29 mouse cellular contexts compared by ENCODE assay signal in the genomic region with DNA sequence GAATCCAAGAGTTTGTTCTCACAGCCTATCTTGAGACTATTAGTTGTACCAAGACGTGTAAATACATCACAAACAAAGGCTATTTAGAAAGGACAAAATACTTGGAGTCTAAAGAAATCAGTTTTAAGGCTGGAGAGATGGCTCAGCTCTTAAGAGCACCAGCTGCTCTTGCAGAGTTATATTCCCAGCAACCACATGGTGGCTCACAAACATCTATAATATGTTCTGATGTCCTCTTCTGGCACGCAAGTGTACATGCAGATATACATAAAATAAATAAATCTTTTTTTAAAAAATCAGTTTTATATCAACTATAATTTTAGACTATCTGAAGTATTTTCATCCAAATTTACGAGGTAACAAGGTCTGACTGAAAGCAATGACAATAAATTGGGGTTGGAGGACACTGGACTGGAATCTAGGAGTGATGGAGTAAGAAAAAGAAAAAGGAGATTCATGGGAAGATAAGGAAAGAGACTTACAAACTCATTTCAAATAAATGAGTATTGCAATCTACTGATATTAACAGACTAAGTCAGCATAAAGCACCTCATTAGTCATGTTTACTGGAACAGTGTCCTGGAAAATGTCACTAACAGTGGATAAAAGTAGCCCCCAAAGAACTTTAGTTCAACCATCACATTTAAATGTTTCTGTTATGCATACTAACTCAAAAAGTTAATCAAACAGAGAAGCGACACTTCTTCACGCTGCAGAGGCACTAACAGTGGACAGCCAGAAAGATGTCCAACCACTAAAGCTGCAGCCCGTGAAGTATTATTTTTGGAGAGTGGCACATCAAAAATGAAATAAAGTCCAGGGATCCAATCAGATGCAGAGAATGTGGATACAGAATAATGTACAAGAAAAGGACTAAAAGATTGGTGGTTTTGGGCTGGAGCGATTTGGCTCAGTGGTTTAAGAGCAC. TPM values are rescaled to one million over a fixed set of nuclear protein-coding genes. Genes with fewer than 3 reads are reported as not detected.
DNase-seq lines count a peak whose midpoint lies in the region; ATAC-seq and TF ChIP-seq lines count a peak whose summit lies in the region.
"Had no signal": no experiment of that assay in that cellular context is flagged by ENCODE, and none has a peak within 500 bp of the region (broad histone marks: within the 10 kb centered on the region; RNA-seq: fewer than 3 reads in every experiment).

No protein-coding gene starts in this region.

- no peak overlapping the region for H3K4me2 ChIP-seq in lung, postnatal 0 days (replicated peaks; ENCODE audit: low read depth, low read length)
- H3K4me2 ChIP-seq in stomach, postnatal 0 days (replicated peaks; ENCODE audit: low read depth): no peak overlapping the region
- H3K4me2 ChIP-seq: forebrain, embryonic 15.5 days; heart, embryonic 13.5 days; hindbrain, embryonic 14.5 days; liver, embryonic 15.5 days; midbrain, embryonic 13.5 days; neural tube, embryonic 15.5 days; stomach, embryonic 15.5 days had no signal

- intact Hi-C loops in heart, adult 2 months (cut with DNase I): no loop called here
- intact Hi-C loops in left cerebral cortex, adult 2 months (cut with DNase I): no loop called here
- intact Hi-C loops in left cerebral cortex, postnatal 4 days (cut with DNase I): no loop called here

- no peaks in the 10 kb centered on the region for H3K9me3 ChIP-seq in lung, postnatal 0 days (ENCODE audit: low read length)
- H3K9me3 ChIP-seq in stomach, postnatal 0 days (ENCODE audit: control insufficient read depth, low read length): no peaks in the 10 kb centered on the region
- H3K9me3 ChIP-seq: forebrain, embryonic 15.5 days; heart, embryonic 13.5 days; liver, embryonic 15.5 days; midbrain, embryonic 13.5 days; neural tube, embryonic 15.5 days; stomach, embryonic 15.5 days had no signal

- H3K4me3 ChIP-seq in heart, adult 2 months: no peak overlapping the region
- H3K4me3 ChIP-seq in left cerebral cortex, adult 2 months: no peak overlapping the region
- no peak overlapping the region for H3K4me3 ChIP-seq in lung, postnatal 0 days (ENCODE audit: low read depth, low read length)
- H3K4me3 ChIP-seq in stomach, postnatal 0 days (ENCODE audit: low read depth, low read length): no peak overlapping the region
- H3K4me3 ChIP-seq: forebrain, embryonic 15.5 days; gastrocnemius, adult 2 months; heart, embryonic 13.5 days; liver, embryonic 15.5 days; midbrain, embryonic 13.5 days; neural tube, embryonic 15.5 days; stomach, embryonic 15.5 days had no signal

- ATAC-seq in lung, postnatal 0 days: peak; percentile 54
- no peak for ATAC-seq in stomach, postnatal 0 days (ENCODE audit: low FRiP score, low TSS enrichment)
- ATAC-seq: CD4-positive, CD25-positive, alpha-beta regulatory T cell, adult 4 months; forebrain, embryonic 15.5 days; midbrain, embryonic 13.5 days had no signal

- 81% methylated on average over 7 of the region's 7 CpGs for WGBS in heart, adult 2 months
- 62% methylated on average over 7 of the region's 7 CpGs for WGBS in lung, postnatal 0 days
- WGBS in stomach, postnatal 0 days: 69% methylated on average over 7 of the region's 7 CpGs

- no peaks in the 10 kb centered on the region for H3K27me3 ChIP-seq in heart, adult 2 months (ENCODE audit: control insufficient read depth, insufficient read depth, low read length)
- no peaks in the 10 kb centered on the region for H3K27me3 ChIP-seq in lung, postnatal 0 days (replicated peaks; ENCODE audit: insufficient read depth, low read length)
- H3K27me3 ChIP-seq in stomach, postnatal 0 days (ENCODE audit: control insufficient read depth, insufficient read depth, low read length): no peaks in the 10 kb centered on the region
- H3K27me3 ChIP-seq: forebrain, embryonic 15.5 days; heart, embryonic 13.5 days; liver, embryonic 15.5 days; midbrain, embryonic 13.5 days; neural tube, embryonic 15.5 days; stomach, embryonic 15.5 days had no signal

- peaks cover 4% of the 10 kb centered on the region for H3K79me2 ChIP-seq in heart, adult 2 months (replicated peaks; ENCODE audit: control insufficient read depth, insufficient read depth, low read length)

- peaks cover 7% of the 10 kb centered on the region for H3K36me3 ChIP-seq in heart, adult 2 months (ENCODE audit: control insufficient read depth, insufficient read depth, low read length)
- 0 out of 2 replicates have a peak, but pooled peaks cover 4% of the 10 kb centered on the region for H3K36me3 ChIP-seq in lung, postnatal 0 days (ENCODE audit: insufficient read depth, low read length)
- no peaks in the 10 kb centered on the region for H3K36me3 ChIP-seq in stomach, postnatal 0 days (ENCODE audit: control insufficient read depth, insufficient read depth, low read length)

- TF ChIP-seq POLR2A in heart, adult 2 months (IDR thresholded peaks at IDR 0.05; ENCODE audit: insufficient read depth, low read depth, low read length): no peak

- H3K4me1 ChIP-seq in heart, adult 2 months (ENCODE audit: control insufficient read depth, insufficient read depth, low read length): no peaks in the 10 kb centered on the region; the same call in 1 of the 2 replicates
- no peaks in the 10 kb centered on the region for H3K4me1 ChIP-seq in lung, postnatal 0 days (ENCODE audit: insufficient read depth, low read depth, low read length)
- H3K4me1 ChIP-seq in stomach, postnatal 0 days (replicated peaks; ENCODE audit: control insufficient read depth, insufficient read depth): no peaks in the 10 kb centered on the region
- H3K4me1 ChIP-seq: forebrain, embryonic 15.5 days; heart, embryonic 13.5 days; midbrain, embryonic 13.5 days; neural tube, embryonic 15.5 days; stomach, embryonic 15.5 days had no signal

- no peak for TF ChIP-seq EP300 in heart, adult 2 months (IDR thresholded peaks at IDR 0.05; ENCODE audit: insufficient read depth, low read depth, low read length)
- TF ChIP-seq EP300 in lung, postnatal 0 days (IDR thresholded peaks at IDR 0.05): no peak
- no peak for TF ChIP-seq EP300 in stomach, postnatal 0 days (optimal IDR thresholded peaks at IDR 0.05)

- no peak for DNase-seq in heart, adult 2 months
- DNase-seq in heart, adult 8-10 months (ENCODE audit: low spot score): no peak
- DNase-seq in left cerebral cortex, adult 2 months (ENCODE audit: extremely low spot score in 1 of 2, low spot score in 2 of 2): no peak
- no peak for DNase-seq in left cerebral cortex, postnatal 4 days
- peak; percentile 58 for DNase-seq in lung, postnatal 0 days (ENCODE audit: low spot score)
- DNase-seq in lung, postnatal 4 days: no peak
- no peak for DNase-seq in stomach, postnatal 0 days (ENCODE audit: low spot score)
- DNase-seq in ovary, postnatal 10 days (ENCODE audit: low spot score): no peak
- DNase-seq: adrenal gland, adult 8-10 months; cerebellum, adult 11 months; cerebellum, adult 9-10 months; cerebellum, postnatal 36 days; gastrocnemius, adult 2 months; gastrocnemius, postnatal 36 days; heart, adult 18-20 months; heart, postnatal 10 days; kidney, postnatal 36 days; layer of hippocampus, postnatal 36 days; right cerebral cortex, postnatal 25 days; thymus, postnatal 14 days had no signal

- peak; percentile 24 for TF ChIP-seq CTCF in heart, adult 2 months (IDR thresholded peaks at IDR 0.05)
- TF ChIP-seq CTCF in left cerebral cortex, adult 2 months (IDR thresholded peaks at IDR 0.05): peak; percentile 34
- TF ChIP-seq CTCF in lung, postnatal 0 days (IDR thresholded peaks at IDR 0.05): peak; percentile 53
- TF ChIP-seq CTCF in stomach, postnatal 0 days (IDR thresholded peaks at IDR 0.05; ENCODE audit: low read depth): peak; percentile 48

- H3K27ac ChIP-seq in heart, adult 2 months: no peak overlapping the region
- no peak overlapping the region for H3K27ac ChIP-seq in left cerebral cortex, adult 2 months
- no peak overlapping the region for H3K27ac ChIP-seq in lung, postnatal 0 days (ENCODE audit: low read length)
- H3K27ac ChIP-seq in stomach, postnatal 0 days (replicated peaks): no peak overlapping the region
- H3K27ac ChIP-seq: forebrain, embryonic 15.5 days; gastrocnemius, adult 2 months; heart, embryonic 13.5 days; hindbrain, embryonic 14.5 days; liver, embryonic 15.5 days; macrophage; midbrain, embryonic 13.5 days; neural tube, embryonic 15.5 days; stomach, embryonic 15.5 days had no signal

- H3K9ac ChIP-seq in heart, adult 2 months (ENCODE audit: low read depth, low read length): no peak overlapping the region
- no peak overlapping the region for H3K9ac ChIP-seq in lung, postnatal 0 days (replicated peaks; ENCODE audit: low read depth)
- no peak overlapping the region for H3K9ac ChIP-seq in stomach, postnatal 0 days (ENCODE audit: low read length)
- H3K9ac ChIP-seq: forebrain, embryonic 15.5 days; heart, embryonic 13.5 days; hindbrain, embryonic 14.5 days; liver, embryonic 15.5 days; midbrain, embryonic 13.5 days; neural tube, embryonic 15.5 days; stomach, embryonic 15.5 days had no signal

RNA-seq across cellular contexts. Expression of a gene that starts 14.1 kb away (rescaled TPM):
- 10 to 100 TPM; 57.2 to 61.4 TPM for total RNA-seq in heart, adult 2 months (2021)
- polyA plus RNA-seq in heart, adult 2 months (2012; rRNA removed): 19.5 and 34.4 TPM in 2 replicates
- 10 to 100 TPM; 57.1 to 62.9 (median 62.1) TPM for total RNA-seq in heart, adult 8-10 months (2022)
- total RNA-seq in left cerebral cortex, adult 2 months (2021): 100 to 1,000 TPM; 124 to 128 TPM
- 100 to 1,000 TPM; 104 to 111 TPM for total RNA-seq in left cerebral cortex, postnatal 4 days (2021)
- polyA plus RNA-seq in lung, postnatal 0 days (2015; fragmentation: Nextera tagmentation; extraction: Ambion mirVana): 257 and 273 TPM in 2 replicates
- 224 TPM in 2 replicates for polyA plus RNA-seq in stomach, postnatal 0 days (2015; fragmentation: Nextera tagmentation; extraction: Ambion mirVana)

RNA-seq across cellular contexts. Expression of a gene that starts 28.3 kb away (rescaled TPM):
- total RNA-seq in heart, adult 2 months (2021): 10 to 100 TPM; 32.7 to 33.0 TPM
- 7.2 and 8.6 TPM in 2 replicates for polyA plus RNA-seq in heart, adult 2 months (2012; rRNA removed)
- total RNA-seq in heart, adult 8-10 months (2022): 10 to 100 TPM; 26.2 to 35.4 (median 28.1) TPM
- total RNA-seq in left cerebral cortex, adult 2 months (2021): 10 to 100 TPM; 50.7 to 51.3 TPM
- 100 to 1,000 TPM in 1 of 2 experiments, 10 to 100 TPM in 1; 96.8 to 112 TPM for total RNA-seq in left cerebral cortex, postnatal 4 days (2021)
- polyA plus RNA-seq in lung, postnatal 0 days (2015; fragmentation: Nextera tagmentation; extraction: Ambion mirVana): 55.9 and 66.4 TPM in 2 replicates
- 111 and 116 TPM in 2 replicates for polyA plus RNA-seq in stomach, postnatal 0 days (2015; fragmentation: Nextera tagmentation; extraction: Ambion mirVana)
